Mouse (Mus musculus) gastrocnemius, adult 8-10 months (tissue): ENCODE data around the gene Edem1. TPM values are rescaled to one million over a fixed set of nuclear protein-coding genes. Genes with fewer than 3 reads are reported as not detected.
A peak's percentile ranks its signal among the peaks of the same experiment; 100 is the strongest.

Source experiments
- DNase-seq, 2 experiments: peaks; one replicate each; pipeline ENCODE4 v3.0.0; 2022; ENCODE audit warnings: low spot score in 2 of 2
- total RNA-seq, 4 experiments: library from RNA; stranded (reverse); gene quantifications; 2 replicates each; pipeline ENCODE4 v1.2.4; 2022

Edem1 gene
- total RNA-seq = 1 to 10 TPM; 3.2 to 5.8 (median 4.8) TPM

DNA sequence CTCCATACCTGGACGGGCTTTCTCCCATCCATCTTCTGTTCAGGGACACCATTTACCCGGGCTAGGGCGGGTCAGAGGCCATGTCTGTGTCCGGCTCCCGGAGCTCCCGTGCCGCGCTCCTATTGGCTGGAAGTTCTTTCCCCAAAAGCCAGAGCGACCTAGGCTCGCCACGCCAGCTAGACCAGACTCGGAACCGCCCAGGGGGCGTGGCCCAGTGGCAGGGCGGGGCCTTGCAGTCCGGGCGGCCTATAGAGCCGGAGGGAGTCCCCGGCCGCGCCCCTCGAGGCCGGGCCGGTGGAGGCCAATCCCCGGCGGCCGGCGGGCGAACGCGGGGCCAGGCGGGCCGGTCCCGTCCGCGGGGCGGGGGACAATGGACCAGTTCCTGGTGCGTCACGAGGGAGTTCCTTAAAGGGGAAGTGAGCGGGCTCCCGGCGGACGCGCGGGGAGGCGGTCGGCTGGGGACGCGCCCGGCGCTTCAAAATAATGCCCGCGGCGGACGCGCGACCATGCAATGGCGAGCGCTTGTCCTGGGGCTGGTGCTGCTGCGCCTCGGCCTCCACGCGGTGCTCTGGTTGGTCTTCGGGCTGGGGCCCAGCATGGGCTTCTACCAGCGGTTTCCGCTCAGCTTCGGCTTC, at the start of gene Edem1:
Gene Edem1 (plus strand): TSS at position 408 of the 635 bp plus-strand sequence.
- peak; percentile 99 to 100 for DNase-seq

GRCm38 (mm10) chr6:108781865-108782264, 46.6 kb upstream of the Edem1 start:
- DNase-seq = no peak

GRCm38 (mm10) chr6:108782526-108783183, 45.8 kb upstream of the Edem1 start, which contains the start of gene Arl8b:
Gene Arl8b, plus strand, starts transcription at chr6:108783099.
- peak; percentile 88 to 95 for DNase-seq

- peak; percentile 6 to 15 for DNase-seq
These were observed 45.1 kb upstream of the Edem1 start for GRCm38 (mm10) chr6:108783184-108783881.

DNA sequence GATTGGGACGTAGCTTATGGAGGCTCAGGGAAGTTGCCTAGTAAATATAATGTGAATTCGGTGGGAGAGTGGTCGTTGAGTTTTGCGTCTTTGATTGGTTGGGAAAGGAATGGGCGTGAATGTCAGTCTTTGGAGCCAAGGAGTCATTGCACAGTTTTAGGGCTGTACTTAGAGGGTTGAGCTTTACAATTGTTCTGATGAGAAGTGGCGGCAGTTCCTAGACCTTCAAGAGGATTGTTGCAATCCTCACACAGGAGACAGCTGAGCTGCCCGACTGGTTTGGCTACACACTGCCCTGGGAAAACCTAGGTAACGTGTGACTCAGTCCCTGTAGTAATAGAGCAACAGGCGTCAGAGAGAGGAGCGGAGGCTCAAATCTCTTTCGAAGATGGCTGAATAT, 44.4 kb upstream of the Edem1 start:
- DNase-seq = no peak

DNA sequence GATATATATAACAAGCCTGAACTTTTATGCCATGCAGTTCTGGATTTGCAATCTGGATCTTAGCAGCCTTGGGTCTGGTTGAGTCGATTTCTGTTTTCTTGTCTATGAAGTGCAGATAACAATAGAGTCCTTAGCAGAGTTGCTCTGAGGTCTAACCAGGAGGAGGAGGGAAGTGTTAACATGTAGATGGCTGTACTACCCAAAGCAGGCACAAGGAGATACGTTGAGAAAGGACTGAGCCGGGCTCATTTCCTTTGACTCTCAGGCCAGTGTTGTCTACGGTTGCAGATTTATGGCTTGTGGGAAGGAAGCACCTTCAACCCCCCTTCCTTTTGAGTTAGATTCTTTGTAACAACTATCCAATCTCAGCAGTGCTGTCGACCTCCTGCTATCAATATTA, 43.6 kb upstream of the Edem1 start:
- DNase-seq = no peak

DNA sequence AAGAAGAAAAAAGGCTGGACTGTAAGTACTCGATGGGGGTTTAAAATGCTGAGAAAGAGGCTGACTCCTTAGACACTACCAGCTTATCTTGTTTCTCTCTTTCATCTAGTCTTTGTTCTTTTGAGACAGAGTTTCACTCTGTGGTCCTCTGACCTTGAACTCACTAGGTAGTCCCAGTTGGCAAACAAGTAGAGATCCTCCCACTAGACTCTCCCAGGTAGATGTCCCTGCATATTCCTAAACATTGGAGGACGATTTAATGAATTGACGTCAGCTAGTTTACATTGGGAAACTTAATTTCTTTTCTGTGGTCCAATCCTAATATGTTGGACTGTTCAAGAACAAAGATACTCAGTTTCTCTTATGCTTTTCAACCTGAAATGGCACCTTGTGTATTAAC, 42.9 kb upstream of the Edem1 start:
- no peak for DNase-seq

GRCm38 (mm10) chr6:108791498-108791897, 36.9 kb upstream of the Edem1 start:
- DNase-seq = no peak

DNA sequence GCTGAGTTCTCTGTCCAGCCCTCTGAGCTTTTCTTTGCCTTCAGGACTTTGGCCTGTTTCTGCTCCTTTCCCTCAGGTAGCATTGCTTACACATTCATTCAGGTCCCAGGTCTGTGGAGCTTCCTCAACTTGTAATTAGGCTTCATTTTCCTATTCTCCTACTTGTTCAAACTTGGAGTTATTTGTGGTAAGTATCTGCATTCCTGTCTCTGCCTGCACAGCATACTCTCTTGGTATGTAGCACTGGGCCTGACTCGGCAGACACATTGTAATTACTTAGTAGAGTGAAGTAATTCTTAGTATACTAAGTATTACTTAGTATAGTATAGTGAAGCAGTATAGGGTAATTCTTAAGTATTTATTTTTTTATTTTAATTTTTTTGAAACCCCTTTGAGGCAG, 32.5 kb upstream of the Edem1 start:
- DNase-seq = no peak

- DNase-seq = peak in 1 of 2 experiments; percentile 14
These were observed 31.7 kb upstream of the Edem1 start for GRCm38 (mm10) chr6:108796706-108797105.

DNA sequence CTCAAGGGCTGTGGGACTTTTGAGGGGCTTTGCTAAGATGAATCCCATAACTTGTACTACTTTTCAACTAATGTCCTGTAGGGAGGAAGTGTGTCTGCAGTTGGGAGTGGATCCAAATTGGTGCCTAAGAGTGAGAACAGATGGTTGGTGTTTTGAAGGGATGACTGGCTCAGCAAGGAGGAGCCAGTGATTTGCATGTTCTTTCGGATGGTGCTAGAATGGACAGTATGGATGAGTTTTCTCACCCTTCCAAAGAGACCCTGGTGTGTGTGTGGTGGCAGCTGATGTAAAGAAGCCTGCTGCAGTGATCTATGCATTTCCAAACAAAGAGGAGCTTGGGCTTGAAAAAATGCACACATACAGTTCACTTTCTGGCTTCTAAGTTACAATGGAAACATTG, 23.2 kb upstream of the Edem1 start:
- no peak for DNase-seq

DNA sequence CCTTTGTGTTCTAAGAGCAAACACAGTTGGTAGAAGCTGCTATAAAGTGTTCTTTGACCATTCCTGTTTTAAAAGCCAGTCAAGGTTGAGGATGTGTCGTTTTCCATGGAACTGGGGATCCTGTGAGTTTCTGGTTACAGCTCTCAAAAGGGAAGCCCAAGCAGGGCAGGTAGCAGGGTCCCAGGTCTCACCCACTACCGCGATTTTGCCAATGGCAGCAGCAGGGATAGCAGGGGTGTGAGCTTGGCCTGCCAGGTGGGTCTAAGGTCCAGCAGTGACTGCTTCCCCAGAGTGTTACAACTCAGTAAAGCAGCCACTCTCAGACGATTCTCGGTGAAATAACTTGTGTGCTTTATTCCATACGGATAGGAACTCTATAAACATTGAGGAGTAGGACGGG, 22.6 kb upstream of the Edem1 start:
- DNase-seq = no peak

DNA sequence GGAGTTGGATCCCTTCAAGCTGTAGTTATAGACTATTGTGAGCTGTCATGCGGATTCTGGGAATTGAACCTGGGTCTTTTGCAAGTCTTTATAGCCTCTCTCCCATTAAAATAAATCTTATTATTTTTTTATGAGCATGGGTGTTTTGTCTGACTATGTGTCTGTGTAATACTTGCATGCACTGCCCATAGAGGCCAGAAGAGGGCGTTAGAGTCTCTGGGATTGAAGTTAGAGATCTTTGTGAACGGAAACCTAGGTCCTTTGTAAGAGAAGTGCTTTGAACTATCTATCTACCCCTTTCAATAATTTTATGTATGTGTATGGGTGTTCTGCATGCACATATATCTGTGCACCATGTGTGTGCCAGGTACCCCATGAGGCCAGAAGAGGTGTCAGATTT, 21.0 kb upstream of the Edem1 start:
- no peak for DNase-seq

DNA sequence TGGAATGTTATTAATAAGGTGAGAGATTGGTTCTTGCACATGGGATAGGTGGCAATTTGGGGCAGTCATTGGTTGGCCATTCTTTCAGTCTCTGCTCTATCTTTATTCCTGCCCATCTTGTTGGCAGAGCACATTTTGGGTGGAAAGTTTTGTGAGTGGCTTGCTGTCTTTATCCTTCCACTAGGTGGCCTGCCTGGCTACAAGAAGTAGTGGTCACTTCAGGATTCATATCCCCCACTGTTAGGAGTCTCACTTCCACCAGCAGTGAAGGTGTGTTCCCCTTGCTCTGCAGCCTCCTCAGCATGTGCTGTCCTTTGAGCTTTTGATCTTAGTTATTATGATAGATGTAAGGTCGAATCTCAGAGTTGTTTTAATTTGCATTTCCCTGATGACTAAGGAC, 19.7 kb upstream of the Edem1 start:
- no peak for DNase-seq

- no peak for DNase-seq
These were observed 18.2 kb upstream of the Edem1 start for GRCm38 (mm10) chr6:108810237-108810636.

GRCm38 (mm10) chr6:108812134-108812533, 16.3 kb upstream of the Edem1 start:
- no peak for DNase-seq

DNA sequence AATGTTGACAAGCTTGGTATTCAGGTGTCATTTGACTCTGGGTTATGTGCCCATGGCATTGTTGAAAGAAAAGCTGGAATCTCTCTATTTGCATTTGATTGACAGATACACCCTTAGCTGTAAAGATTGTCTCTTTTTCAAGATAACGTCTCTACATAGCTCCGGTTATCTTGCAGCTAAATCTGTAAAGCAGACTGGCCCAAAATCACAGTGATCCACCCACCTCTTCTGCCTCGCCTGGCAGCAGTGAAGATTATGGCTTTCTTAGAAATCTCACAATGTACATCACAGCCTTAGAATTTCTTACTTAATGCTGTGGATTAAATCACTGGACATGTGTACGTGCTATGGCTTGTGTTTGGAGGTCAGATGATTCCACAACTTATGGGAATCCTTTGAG, 10.9 kb upstream of the Edem1 start:
- DNase-seq = no peak

DNA sequence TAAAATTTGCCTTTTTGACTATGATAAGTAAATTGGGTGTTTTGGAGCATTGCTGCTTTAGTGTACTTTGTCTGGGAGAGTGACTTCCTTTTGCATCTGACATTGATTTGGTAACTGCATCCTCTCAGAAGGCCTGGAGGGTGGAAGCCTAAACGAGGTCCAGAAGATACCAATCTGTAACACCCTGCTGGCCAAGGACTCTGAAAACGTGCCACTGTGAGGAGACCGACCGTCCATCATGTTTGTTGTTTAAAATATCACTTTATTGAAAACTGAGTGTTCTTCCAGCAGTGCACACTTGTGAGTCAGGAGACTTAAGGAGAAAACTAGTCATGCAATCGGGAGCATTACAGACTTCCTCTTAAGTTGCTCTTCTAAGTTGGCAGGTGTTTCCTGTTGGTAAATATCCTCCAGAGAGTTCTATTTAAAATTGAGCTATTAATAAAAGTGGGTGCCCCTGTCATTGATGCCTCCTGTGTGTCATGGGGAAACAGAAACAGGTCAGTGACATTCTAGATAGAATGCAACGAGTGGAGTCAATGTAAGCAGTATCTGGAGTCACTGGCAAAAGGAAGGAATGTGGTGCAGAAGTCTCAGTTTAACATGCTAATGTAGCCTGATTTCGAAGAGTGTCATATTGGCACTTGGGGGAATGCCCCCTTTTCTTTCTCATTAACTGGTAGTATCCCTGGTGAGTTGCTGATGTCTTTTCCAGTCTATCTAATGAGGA, 3.5 kb upstream of the Edem1 start:
- DNase-seq = no peak

DNA sequence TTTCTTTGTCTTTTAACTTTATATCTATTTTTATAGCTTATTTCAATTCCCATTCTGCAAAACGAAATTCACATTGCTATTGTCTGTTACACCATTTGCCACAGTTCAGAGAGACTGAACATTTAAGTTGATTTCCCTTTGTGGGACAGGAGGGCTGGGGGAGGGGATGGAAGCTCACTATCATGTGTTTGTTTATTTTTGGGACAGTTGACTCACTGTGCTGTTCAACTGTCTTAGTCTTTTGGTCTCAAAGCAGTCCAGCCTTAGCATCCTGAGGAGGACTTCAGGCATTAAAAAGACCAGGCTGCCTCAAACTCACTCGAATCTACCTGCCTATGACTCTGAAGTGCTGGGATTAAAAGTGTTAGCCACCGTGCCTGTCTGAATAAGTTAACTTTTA, 2.4 kb upstream of the Edem1 start:
- DNase-seq = no peak

DNA sequence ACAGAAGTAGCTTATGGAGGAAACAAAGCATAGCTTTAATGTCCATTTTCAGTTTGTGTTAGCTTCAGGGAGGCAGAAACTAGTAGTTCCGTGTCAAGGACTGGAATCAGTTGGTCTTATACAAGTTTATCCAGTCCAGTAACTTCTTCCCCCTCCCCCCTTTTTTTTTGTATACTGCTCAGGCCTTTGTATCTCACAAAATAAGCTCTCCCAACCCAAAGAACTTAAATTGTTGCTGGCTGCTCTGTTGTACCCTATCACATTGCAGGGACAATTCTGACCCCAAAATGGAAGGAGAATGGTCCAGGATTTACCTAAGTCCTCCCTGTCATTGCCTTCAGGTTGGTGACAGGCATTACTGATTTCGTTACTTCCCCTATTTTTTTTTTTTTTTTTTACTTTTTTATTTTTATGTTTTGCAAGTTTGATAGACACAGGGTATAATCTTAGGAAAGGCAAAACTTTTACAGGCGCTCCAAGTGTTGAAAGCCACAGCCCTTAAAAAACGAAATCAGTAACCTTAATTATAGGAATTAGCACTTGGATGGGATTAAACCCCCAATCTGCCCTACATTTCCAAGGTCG, 1.0 kb upstream of the Edem1 start:
- DNase-seq = no peak

DNA sequence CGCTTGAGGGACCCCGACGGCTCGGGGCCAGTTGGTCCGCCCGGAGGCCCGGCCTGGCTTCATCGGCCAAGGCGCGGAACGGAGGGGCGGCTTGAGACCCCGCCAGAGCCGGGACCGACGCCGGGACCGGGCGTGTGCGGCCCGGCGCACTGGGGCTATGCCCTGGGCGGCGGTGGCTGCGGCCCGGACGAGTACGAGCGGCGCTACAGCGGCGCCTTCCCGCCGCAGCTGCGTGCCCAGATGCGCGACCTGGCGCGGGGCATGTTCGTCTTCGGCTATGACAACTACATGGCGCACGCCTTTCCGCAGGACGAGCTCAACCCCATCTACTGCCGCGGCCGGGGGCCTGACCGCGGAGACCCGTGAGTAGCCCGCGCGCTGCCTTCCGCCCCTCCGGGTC, 431 bp downstream of the Edem1 start:
- DNase-seq = peak; percentile 13 to 17
